Mouse (Mus musculus): ENCODE results near the gene Kynu. TPM values are rescaled to one million over a fixed set of nuclear protein-coding genes. Genes with fewer than 3 reads are reported as not detected.

Kynu gene
- 2.5 TPM for total RNA-seq (2023)

GRCm38 (mm10) chr2:43555062-43555888 lies at the start of gene Kynu:
TSS of gene Kynu (plus strand) at chr2:43555329.

Other genes with a start within 250 kb of the Kynu start
- 354 TPM for gene Arhgap15, start 193.5 kb downstream of the Kynu start, total RNA-seq (2023)

Measured in CD4-positive naive resting alpha-beta T cell, adult 76 days (primary cell).